Mouse (Mus musculus): ENCODE measurements at regions not wholly inside any gene's neighbourhood (a gene's known extent, or its start where the extent isn't known, plus 50 kb on each side); places are given as distances from the start of the nearest gene placed in this dataset.
"Not testable (repeated sequence)": the region's sequence is repeated elsewhere in the genome, so short reads cannot be mapped to it uniquely, and the experiment has no call there.

DNA sequence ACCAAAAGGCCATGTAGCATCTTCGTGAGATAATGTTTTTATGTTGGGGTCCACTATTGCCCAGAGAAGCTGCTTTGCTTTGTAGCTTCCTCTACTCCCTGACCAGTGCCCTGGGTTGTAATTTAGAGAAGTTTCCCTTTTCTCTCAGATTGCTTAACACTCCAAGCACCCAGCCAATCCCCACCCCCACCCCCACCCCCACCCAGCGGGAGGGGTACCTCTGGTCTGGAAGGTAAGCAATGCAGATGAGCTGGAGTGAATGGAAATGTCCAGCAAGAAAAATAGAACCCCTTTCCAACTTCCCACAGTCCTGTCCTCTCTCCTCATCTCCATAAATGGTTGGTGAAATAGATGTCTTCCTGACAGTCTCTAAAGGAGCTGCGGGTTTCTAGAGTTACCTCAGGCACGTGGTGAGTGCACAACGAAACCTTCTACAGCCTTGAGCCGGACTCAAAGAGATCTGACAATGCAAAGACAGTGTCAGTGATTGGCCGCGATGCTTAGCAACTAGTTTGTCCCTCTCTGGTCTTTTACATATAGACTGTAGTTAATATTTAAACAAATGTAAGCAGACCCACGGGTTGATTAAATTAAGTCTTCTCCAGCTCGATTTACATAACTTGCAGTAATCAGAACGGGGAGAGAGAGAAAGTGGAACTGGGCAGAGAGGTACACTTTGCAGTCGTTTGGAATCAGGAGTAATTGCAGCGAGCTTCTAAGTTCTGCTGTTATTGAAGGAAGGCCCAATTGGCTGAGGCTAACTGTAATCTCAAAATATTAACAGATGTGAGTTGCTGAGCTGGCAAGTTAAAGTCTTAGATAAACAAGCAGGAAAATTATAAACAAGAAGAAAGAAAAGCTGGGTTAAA is 121.7 kb upstream of the Dapk1 start:
- H3K27ac ChIP-seq (replicated peaks): no peak overlapping the region
- peaks cover 29% of the 10 kb centered on the region for H3K4me1 ChIP-seq
- DNase-seq (ENCODE audit: low spot score): peak; percentile 35
- H3K36me3 ChIP-seq: no peaks in the 10 kb centered on the region
- 16% methylated on average over 13 of the region's 13 CpGs for WGBS
- H3K9me3 ChIP-seq (replicated peaks): no peaks in the 10 kb centered on the region
- H3K27me3 ChIP-seq (ENCODE audit: low read depth, poor library complexity, severe bottlenecking): peaks cover 49% of the 10 kb centered on the region
- peak overlapping the region; percentile 43; the same call in 1 of the 2 replicates for H3K4me3 ChIP-seq

DNA sequence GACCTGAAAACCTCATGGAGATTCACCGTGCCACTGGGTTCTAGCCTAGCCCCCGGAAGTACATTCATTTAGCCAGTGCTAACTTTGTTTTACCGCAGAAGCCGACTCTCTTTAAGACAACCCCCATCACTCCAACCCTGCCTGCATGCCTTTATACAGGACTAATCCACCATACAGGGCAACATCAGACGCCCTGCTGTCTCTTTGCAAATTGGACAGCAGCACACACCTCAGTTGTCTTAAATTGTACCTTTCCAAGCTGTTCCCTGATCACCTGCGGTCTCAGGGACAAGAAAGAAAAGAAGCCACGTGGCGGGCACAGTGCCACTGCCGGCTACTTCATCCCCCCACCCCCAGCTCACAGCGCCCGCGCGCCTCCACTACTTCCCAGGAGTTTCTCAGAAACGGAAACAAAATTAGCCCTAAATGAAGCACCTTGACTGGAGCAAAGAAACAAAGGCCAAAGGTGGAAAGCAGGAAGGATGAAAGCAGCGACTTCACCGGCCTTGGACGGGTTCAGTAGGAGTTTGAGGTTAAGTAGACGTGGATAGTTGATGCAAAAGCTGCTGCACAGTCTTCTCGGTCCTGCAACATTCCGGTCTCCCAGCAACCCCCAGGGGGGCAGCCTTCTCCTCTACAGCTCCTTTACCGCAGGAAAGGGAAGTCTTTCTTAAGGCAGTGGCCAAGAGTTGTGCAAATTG is 120.9 kb upstream of the Dapk1 start:
- peak overlapping the region; percentile 36 for H3K4me3 ChIP-seq

DNA sequence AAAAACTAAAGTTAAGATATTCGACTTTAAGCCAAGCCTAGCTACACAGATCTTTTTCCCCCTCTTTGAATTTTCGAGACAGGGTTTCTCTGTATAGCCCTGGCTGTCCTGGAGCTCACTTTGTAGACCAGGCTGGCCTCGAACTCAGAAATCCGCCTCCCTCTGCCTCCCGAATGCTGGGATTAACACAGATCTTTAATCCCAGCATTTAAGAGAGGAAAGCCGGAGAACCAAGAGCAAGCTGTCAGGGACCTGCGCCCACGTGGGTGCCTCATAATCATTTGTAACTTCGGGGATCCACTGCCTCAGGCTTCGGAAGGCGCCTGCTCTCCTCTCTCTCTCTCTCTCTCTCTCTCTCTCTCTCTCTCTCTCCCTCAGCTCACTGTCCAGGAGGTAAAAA is 120.3 kb upstream of the Dapk1 start:
- not testable (repeated sequence) for H3K4me3 ChIP-seq; DNase-seq (ENCODE audit: low spot score); H3K36me3 ChIP-seq; H3K27ac ChIP-seq (replicated peaks); H3K9me3 ChIP-seq (replicated peaks)
- 67% methylated on average over 11 of the region's 11 CpGs for WGBS
- Histone ChIP-seq H3K27me3 (ENCODE audit: low read depth, poor library complexity, severe bottlenecking) (peaks cover 44% of the 10 kb centered on the region), H3K4me1 (peaks cover 24% of the 10 kb centered on the region)

More for the DNA sequence above, 120.9 kb upstream of the Dapk1 start:
- peaks cover 24% of the 10 kb centered on the region for H3K4me1 ChIP-seq
- no peaks in the 10 kb centered on the region for H3K9me3 ChIP-seq (replicated peaks)
- DNase-seq (ENCODE audit: low spot score): peak; percentile 53
- WGBS: 6% methylated on average over 21 of the region's 21 CpGs
- H3K36me3 ChIP-seq: no peaks in the 10 kb centered on the region
- peak overlapping the region; percentile 43; the same call in 1 of the 2 replicates for H3K27ac ChIP-seq (replicated peaks)
- peaks cover 49% of the 10 kb centered on the region for H3K27me3 ChIP-seq (ENCODE audit: low read depth, poor library complexity, severe bottlenecking)

DNA sequence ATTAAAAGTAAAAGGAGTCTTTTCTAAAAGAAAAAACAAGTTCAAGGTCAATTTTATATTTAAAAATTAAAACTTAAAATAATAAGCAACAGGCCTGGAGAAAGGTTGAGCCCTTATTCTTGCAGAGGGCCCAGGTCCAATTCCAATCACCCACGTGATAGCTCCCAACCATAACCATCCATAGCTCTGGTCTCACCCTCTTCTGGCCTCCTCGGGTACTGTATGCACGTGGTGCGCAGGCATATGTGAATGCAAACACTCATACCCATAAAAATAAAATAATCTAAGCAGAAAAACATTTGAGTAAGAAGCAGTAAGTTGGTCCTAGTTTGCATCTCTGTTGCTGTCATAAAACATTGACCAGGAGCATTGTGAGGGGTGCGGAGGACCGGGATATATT is 119.8 kb upstream of the Dapk1 start:
- H3K9me3 ChIP-seq (replicated peaks): peaks cover 2% of the 10 kb centered on the region
- H3K36me3 ChIP-seq: no peaks in the 10 kb centered on the region
- H3K4me1 ChIP-seq: peaks cover 24% of the 10 kb centered on the region
- no peak overlapping the region for H3K4me3 ChIP-seq
- no peak for DNase-seq (ENCODE audit: low spot score)
- H3K27me3 ChIP-seq (ENCODE audit: low read depth, poor library complexity, severe bottlenecking): peaks cover 41% of the 10 kb centered on the region
- WGBS: 91% methylated on average over 6 of the region's 6 CpGs
- no peak overlapping the region for H3K27ac ChIP-seq (replicated peaks)

DNA sequence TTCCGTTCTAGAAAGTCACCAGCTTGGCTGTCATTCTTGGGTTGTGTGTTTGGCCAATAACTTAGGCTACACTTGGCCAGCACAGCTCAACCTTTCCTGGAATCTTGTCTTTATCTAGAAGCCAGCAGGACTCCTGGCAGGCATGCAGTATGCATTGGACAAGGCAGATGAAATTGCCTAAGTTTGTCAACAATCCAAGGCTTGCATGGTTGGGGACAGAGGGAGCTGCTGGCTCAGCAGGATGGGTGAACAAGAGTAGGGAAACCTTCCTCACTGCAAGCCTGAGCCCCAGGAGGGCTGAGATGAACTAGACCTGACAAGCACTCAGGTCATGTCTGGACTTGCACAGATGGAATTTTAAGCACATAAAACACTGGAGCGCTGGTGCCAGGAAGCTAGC is 115.6 kb upstream of the Dapk1 start:
- no peaks in the 10 kb centered on the region for H3K36me3 ChIP-seq
- no peak for DNase-seq (ENCODE audit: low spot score)
- no peak overlapping the region for H3K4me3 ChIP-seq
- no peak overlapping the region for H3K27ac ChIP-seq (replicated peaks)
- H3K9me3 ChIP-seq (replicated peaks): peaks cover 5% of the 10 kb centered on the region
- peaks cover 6% of the 10 kb centered on the region for H3K4me1 ChIP-seq
- WGBS: 82% methylated on average over 2 of the region's 2 CpGs
- peaks cover 6% of the 10 kb centered on the region; the same call in 1 of the 2 replicates for H3K27me3 ChIP-seq (ENCODE audit: low read depth, poor library complexity, severe bottlenecking)

DNA sequence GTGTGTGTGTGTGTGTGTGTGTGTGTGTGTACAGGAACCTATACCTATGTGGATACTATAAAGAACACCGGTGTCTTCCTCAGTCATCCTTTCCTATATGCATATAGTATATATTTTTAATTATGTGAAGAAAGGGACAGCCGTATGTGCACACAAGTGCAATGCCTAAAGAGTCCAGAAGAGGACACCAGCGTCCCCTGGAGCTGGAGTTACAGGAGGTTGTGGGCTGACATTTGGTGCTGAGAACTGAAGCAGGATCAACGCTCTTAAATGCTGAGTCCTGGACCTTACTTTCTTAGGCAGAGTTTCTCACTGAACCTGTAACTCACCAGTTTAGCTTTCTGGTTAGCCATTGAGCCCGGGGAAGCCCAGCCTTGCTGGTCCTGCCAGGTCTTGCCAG is 114.9 kb upstream of the Dapk1 start:
- Histone ChIP-seq H3K27ac (replicated peaks) (no peak overlapping the region), H3K36me3 (no peaks in the 10 kb centered on the region), H3K4me3 (no peak overlapping the region), H3K27me3 (ENCODE audit: low read depth, poor library complexity, severe bottlenecking) (no peaks in the 10 kb centered on the region; the same call in 1 of the 2 replicates), H3K9me3 (replicated peaks) (peaks cover 5% of the 10 kb centered on the region), H3K4me1 (peaks cover 4% of the 10 kb centered on the region; the same call in 1 of the 2 replicates)
- WGBS: 93% methylated on average over 5 of the region's 5 CpGs
- no peak for DNase-seq (ENCODE audit: low spot score)

DNA sequence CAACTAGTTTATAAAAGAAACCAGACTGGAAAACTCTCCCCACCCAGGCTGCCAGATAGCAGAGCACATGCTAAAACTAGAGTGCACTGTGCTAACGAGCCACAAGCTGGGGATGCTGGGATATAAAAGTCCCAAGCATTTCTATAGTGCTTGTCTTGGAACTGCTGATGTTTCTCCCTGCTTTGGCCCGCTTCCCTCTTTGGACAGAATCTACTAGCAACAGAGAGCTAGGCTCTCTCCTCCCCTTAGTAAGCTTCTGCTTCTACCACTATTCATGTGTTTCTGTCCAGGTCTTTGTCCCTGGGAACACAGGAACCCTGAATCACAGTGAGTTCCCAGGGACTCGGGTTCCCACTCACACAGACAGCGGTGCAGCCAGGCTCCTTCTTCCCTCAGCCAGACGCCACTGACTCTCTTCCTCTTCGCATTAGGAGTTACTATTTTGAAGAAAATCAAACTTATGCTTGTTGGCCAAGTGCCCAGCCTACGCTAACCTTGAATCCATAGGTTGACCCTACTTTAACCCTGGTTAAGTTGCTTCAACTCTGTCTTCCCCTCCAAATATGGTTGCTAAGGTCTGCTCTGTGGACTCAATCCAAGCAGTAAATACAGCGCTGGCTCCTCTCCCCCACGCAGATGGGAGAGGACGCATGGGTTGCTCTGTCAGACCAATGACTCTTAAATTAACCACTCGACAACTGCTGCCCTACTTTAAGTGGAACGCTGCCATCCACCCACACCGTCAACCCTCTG is 113.4 kb upstream of the Dapk1 start:
- no peak overlapping the region for H3K4me3 ChIP-seq
- H3K27ac ChIP-seq (replicated peaks): no peak overlapping the region; the same call in 1 of the 2 replicates
- peaks cover 5% of the 10 kb centered on the region for H3K9me3 ChIP-seq (replicated peaks)
- no peaks in the 10 kb centered on the region; the same call in 1 of the 2 replicates for H3K27me3 ChIP-seq (ENCODE audit: low read depth, poor library complexity, severe bottlenecking)
- peaks cover 4% of the 10 kb centered on the region; the same call in 1 of the 2 replicates for H3K4me1 ChIP-seq
- no peaks in the 10 kb centered on the region for H3K36me3 ChIP-seq
- 82% methylated on average over 13 of the region's 13 CpGs for WGBS
- DNase-seq (ENCODE audit: low spot score): no peak

DNA sequence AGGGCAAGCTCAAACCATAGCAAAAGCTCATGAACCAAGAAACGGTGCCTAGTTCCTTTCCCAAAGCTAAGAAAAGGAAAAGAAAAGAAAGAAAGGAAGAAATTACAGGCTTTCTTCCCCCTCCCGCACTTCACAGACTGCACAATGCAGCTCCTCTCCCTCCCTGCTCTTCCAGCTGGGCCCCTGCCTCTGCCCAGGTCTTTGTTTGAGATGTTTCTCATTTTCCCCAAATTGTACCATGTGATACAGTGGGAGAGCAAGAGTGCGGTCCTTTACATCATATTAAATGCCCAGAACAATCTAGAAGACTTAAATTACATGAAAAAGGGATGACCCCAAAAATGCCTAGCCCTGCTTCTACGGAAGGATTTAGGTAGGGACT is 112.9 kb upstream of the Dapk1 start:
- 79% methylated on average over 4 of the region's 4 CpGs for WGBS
- Histone ChIP-seq H3K4me1 (peaks cover 4% of the 10 kb centered on the region; the same call in 1 of the 2 replicates), H3K4me3 (no peak overlapping the region), H3K36me3 (no peaks in the 10 kb centered on the region), H3K27me3 (ENCODE audit: low read depth, poor library complexity, severe bottlenecking) (no peaks in the 10 kb centered on the region; the same call in 1 of the 2 replicates), H3K9me3 (replicated peaks) (peaks cover 5% of the 10 kb centered on the region), H3K27ac (replicated peaks) (no peak overlapping the region; the same call in 1 of the 2 replicates)
- DNase-seq (ENCODE audit: low spot score): no peak

DNA sequence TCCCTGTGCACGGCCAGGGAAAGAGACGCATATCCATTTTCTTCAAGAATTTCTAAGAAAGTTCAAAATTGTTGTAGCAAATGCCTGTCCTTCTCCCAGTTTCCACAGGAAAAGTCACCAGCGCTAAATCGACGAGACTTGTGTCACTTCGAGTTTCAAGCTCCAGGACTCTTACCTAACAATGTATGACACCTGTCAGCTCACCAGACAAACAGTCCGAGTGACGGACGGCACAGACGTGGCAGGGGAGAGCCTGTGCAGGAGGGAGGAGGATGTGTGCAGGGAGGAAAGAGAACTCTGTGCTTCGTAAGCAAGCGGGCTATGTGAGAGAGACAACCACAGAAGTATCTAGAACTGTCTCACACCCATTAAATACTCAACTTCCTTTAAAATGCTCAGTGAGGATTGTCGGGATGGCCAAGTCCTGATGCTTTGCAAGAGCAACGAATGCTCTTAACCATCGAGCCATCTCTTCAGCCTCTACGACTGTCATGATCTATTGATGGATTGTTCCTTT is 109.7 kb upstream of the Dapk1 start:
- no peak overlapping the region for H3K4me3 ChIP-seq
- no peaks in the 10 kb centered on the region; the same call in 1 of the 2 replicates for H3K27me3 ChIP-seq (ENCODE audit: low read depth, poor library complexity, severe bottlenecking)
- H3K4me1 ChIP-seq: peaks cover 4% of the 10 kb centered on the region; the same call in 1 of the 2 replicates
- H3K27ac ChIP-seq (replicated peaks): no peak overlapping the region
- no peaks in the 10 kb centered on the region for H3K36me3 ChIP-seq
- 87% methylated on average over 16 of the region's 16 CpGs for WGBS
- peaks cover 2% of the 10 kb centered on the region for H3K9me3 ChIP-seq (replicated peaks)
- DNase-seq (ENCODE audit: low spot score): no peak

DNA sequence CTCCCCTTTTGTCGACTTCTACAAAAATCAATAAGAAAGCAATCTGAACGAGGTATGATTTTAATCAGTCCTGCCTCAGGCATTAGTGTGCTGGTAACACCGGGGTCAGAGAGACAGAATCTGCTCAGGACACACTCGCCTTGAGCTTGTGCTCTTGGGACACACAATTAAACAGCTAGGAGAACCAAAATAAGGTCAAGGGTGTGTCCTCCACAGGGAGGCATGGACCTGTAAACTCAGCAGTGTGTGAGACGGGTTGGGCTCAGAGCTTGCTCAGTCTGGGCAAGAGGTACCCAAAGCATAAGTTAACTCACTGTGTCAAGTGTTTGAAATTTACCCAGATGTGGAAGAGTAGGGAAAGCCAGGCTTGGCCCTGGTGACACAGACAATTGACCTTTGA is 107.9 kb upstream of the Dapk1 start:
- no peak for DNase-seq (ENCODE audit: low spot score)
- Histone ChIP-seq H3K4me3 (no peak overlapping the region), H3K27ac (replicated peaks) (no peak overlapping the region), H3K9me3 (replicated peaks) (0 out of 2 replicates have a peak, but pooled peaks cover under 1% of the 10 kb centered on the region), H3K4me1 (peaks cover 15% of the 10 kb centered on the region), H3K36me3 (no peaks in the 10 kb centered on the region), H3K27me3 (ENCODE audit: low read depth, poor library complexity, severe bottlenecking) (no peaks in the 10 kb centered on the region; the same call in 1 of the 2 replicates)
- WGBS: 80% methylated on average over 5 of the region's 5 CpGs

DNA sequence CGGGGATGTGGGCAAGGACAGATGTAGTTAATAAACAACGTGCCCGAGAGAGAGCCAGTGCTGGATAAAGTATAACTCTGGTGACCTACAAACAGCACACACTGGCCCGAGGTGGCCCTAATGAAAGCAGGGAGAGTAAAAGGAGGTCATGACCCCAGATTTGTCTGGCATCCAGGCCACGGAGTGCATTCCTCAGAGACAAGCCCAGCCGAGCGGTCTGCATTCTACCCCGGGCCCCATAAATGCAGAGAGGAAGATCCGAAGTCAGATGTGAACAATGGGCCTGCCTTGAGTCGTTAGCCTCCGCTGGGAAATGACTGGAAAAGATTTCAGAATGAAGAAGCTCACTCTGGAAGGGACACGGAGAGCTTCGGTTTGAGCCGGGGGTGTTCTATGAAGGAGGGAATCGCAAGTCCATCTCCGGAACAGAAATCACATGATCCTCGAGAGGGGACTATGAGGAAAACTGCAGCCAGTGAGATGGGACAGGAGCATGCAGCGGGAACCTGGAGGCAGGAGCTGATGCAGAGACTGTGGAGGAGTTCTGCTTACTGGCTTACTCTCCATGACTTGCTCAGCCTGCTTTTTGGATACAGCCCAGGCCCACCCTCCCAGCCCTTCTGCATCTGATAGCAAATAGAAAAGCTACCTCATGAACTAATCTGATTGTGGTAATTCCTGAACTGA is 103.9 kb upstream of the Dapk1 start:
- WGBS: 28% methylated on average over 18 of the region's 18 CpGs

More for the DNA sequence above, 103.9 kb upstream of the Dapk1 start:
- H3K9me3 ChIP-seq (replicated peaks): peaks cover 3% of the 10 kb centered on the region; the same call in 1 of the 2 replicates
- H3K27me3 ChIP-seq (ENCODE audit: low read depth, poor library complexity, severe bottlenecking): peaks cover 23% of the 10 kb centered on the region; the same call in 1 of the 2 replicates
- peak overlapping the region; percentile 64 for H3K27ac ChIP-seq (replicated peaks)
- peak; percentile 69 for DNase-seq (ENCODE audit: low spot score)
- H3K4me3 ChIP-seq: no peak overlapping the region
- H3K4me1 ChIP-seq: peaks cover 14% of the 10 kb centered on the region
- no peaks in the 10 kb centered on the region for H3K36me3 ChIP-seq
